Comparison of ENCODE assay signal across 27 mouse cellular contexts in the genomic region with DNA sequence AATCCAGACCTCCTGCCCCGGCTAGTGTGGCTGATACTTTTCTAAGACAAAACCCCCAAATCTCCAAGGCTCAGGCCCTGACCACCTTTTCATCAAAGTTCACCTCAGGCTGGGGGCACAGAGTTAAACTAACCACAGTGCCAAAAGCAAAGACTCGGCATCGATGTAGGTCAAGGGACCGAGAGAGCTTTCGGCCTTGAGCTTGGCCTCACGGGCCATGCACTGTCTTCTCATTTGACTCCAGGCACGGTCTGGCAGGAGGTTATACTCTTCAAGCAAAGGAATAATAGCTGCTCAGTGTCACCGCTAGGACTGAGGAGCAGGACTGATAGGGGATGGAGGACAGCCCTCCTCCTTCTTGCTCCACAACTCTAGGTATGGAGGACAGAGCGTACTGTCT. TPM values are rescaled to one million over a fixed set of nuclear protein-coding genes. Genes with fewer than 3 reads are reported as not detected.
"Had no signal": no experiment of that assay in that cellular context is flagged by ENCODE, and none has a peak within 500 bp of the region (broad histone marks: within the 10 kb centered on the region; RNA-seq: fewer than 3 reads in every experiment).

No protein-coding gene starts in this region.

- H3K27ac ChIP-seq: gastrocnemius, adult 2 months; heart, adult 2 months; heart, embryonic 13.5 days; heart, embryonic 15.5 days; hindbrain, embryonic 13.5 days; hindbrain, embryonic 15.5 days; hindbrain, postnatal 0 days; kidney, embryonic 15.5 days; kidney, postnatal 0 days; limb, embryonic 13.5 days; limb, embryonic 15.5 days; liver, embryonic 13.5 days; liver, embryonic 15.5 days had no signal

- H3K9ac ChIP-seq: heart, embryonic 13.5 days; heart, embryonic 15.5 days; hindbrain, embryonic 13.5 days; hindbrain, embryonic 15.5 days; kidney, embryonic 15.5 days; limb, embryonic 13.5 days; limb, embryonic 15.5 days; liver, embryonic 13.5 days; liver, embryonic 15.5 days had no signal

- H3K27me3 ChIP-seq: heart, embryonic 13.5 days; heart, embryonic 15.5 days; hindbrain, embryonic 13.5 days; hindbrain, embryonic 15.5 days; kidney, embryonic 15.5 days; limb, embryonic 13.5 days; limb, embryonic 15.5 days; liver, embryonic 13.5 days; liver, embryonic 15.5 days had no signal

- DNase-seq: gastrocnemius, adult 2 months; gastrocnemius, postnatal 10 days; gastrocnemius, postnatal 25 days; heart, adult 2 months; heart, postnatal 14 days; heart, postnatal 36 days; kidney, adult 11 months; kidney, adult 2 months; kidney, adult 9 months; kidney, postnatal 14 days; kidney, postnatal 36 days; layer of hippocampus, adult 9-11 months; layer of hippocampus, postnatal 36 days; liver, embryonic 13.5 days had no signal

- H3K36me3 ChIP-seq: heart, embryonic 13.5 days; heart, embryonic 15.5 days; hindbrain, embryonic 15.5 days; kidney, embryonic 15.5 days; liver, embryonic 13.5 days; liver, embryonic 15.5 days had no signal

- H3K4me1 ChIP-seq: hindbrain, embryonic 13.5 days; hindbrain, embryonic 15.5 days; limb, embryonic 13.5 days; limb, embryonic 15.5 days; liver, embryonic 13.5 days; liver, embryonic 15.5 days had no signal

- H3K4me2 ChIP-seq: heart, embryonic 11.5 days; heart, embryonic 13.5 days; heart, embryonic 15.5 days; hindbrain, embryonic 13.5 days; hindbrain, embryonic 15.5 days; kidney, embryonic 15.5 days; limb, embryonic 13.5 days; limb, embryonic 15.5 days; liver, embryonic 13.5 days; liver, embryonic 15.5 days had no signal

- H3K9me3 ChIP-seq: heart, embryonic 13.5 days; heart, embryonic 15.5 days; hindbrain, embryonic 13.5 days; hindbrain, embryonic 15.5 days; kidney, embryonic 15.5 days; limb, embryonic 13.5 days; limb, embryonic 15.5 days; liver, embryonic 13.5 days; liver, embryonic 15.5 days had no signal

- H3K4me3 ChIP-seq: gastrocnemius, adult 2 months; heart, adult 2 months; heart, embryonic 13.5 days; heart, embryonic 15.5 days; hindbrain, embryonic 13.5 days; hindbrain, embryonic 15.5 days; kidney, embryonic 15.5 days; limb, embryonic 13.5 days; limb, embryonic 15.5 days; liver, embryonic 13.5 days; liver, embryonic 15.5 days had no signal

- ATAC-seq: hindbrain, postnatal 0 days; intestine, embryonic 16.5 days had no signal

RNA-seq across cellular contexts. Expression of a gene that starts 50.2 kb away (rescaled TPM):
- total RNA-seq: granulocyte monocyte progenitor cell, adult 5-6 weeks had no signal
